Mouse (Mus musculus) adrenal gland, postnatal 36 days (tissue): ENCODE data around the gene Scg3. TPM values are rescaled to one million over a fixed set of nuclear protein-coding genes. Genes with fewer than 3 reads are reported as not detected.
A peak's percentile ranks its signal among the peaks of the same experiment; 100 is the strongest.

Experiments used
- DNase-seq, 2 experiments: peaks; one replicate each; pipeline ENCODE4 v3.0.0; 2021; ENCODE audit warnings: mixed read lengths in 1 of 2
- long read RNA-seq, 2 experiments: library from polyadenylated mRNA; stranded (forward); transcript quantifications; one replicate each; pipeline ENCODE4 v2.0.0; 2021; ENCODE audit warnings: borderline sequencing depth in 2 of 2
- total RNA-seq, 2 experiments: library from RNA; stranded (reverse); gene quantifications; 2 replicates each; pipeline ENCODE4 v1.2.3; 2021

Gene Scg3
- total RNA-seq = 10 to 100 TPM; 19.9 to 20.2 TPM
- long read RNA-seq, experiment 1, transcript Scg3-201 (12 exons, 2,384 nt) = major isoform, 7 of 14 reads
- long read RNA-seq, experiment 1, transcript Scg3-202 (12 exons, 2,152 nt) = minor isoform, 5 of 14 reads
- long read RNA-seq, experiment 1, partial matches to known transcripts = 2 of 14 reads
- long read RNA-seq, experiment 1, other reads (novel, unspliced or antisense) = 0 of 14 reads
- long read RNA-seq, experiment 2, transcript Scg3-202 (12 exons, 2,152 nt) = major isoform, 5 of 9 reads
- long read RNA-seq, experiment 2, partial matches to known transcripts = 0 of 9 reads
- long read RNA-seq, experiment 2, other reads (novel, unspliced or antisense) = 2 of 9 reads

- peak; percentile 63 to 77 for DNase-seq
Measured at GRCm38 (mm10) chr9:75683426-75684191, at the start of gene Scg3. Gene Scg3 (minus strand): TSS chr9:75684056.

DNA sequence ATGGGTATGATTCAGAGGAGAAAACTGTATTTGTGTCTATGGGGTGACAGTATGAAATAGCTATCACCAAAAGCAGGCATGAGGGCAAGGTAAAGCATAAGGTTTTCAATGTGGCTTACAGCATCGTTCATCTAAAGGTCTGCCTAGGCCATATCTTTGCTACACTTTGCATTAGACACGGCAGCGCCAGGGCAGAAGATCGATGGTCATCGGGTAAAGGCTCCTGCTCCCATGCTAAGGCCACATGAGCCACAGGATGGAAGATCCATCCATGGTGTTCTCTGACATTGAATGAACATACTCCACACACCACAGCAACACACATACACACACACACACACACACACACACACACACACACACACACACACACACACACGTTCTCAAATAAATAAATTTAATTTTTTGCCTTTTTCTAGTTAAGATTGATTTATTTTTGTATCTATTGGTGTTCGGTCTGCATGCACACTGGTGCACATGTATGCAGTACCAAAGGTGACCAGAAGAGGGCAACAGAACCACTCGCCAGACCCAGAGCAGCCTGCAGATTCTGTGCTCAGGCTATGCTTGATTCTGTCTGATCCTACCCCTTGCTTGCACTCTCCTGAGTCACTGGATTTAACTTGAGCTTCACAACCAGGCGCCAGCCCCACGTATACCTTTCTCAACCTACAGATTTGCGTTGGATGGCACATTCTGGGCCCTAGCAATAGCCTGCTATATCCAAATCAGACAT lies 36.3 kb upstream of the Scg3 start:
- peak; percentile 44 to 64 for DNase-seq

DNA sequence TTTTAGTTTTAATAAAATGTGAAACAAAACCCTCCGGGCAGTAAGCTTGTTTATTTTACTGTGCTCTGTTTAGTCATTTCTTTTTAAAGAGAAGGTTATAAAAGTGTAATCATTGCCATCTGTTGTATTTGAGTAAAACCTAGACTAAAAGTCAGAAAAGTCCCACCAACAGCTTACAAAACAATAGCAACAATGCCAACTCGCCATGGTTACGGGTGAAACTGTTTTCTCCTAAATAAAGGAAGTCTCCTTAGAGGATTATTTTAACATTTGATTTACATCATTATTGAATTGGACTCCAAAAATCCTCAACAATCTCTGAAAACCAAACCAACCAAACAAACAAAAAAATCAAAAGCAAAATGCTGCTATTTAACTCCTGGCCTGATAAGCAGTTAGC lies 35.6 kb upstream of the Scg3 start:
- no peak for DNase-seq

- DNase-seq = no peak
Measured at GRCm38 (mm10) chr9:75684772-75685171, 916 bp upstream of the Scg3 start.

- DNase-seq = no peak
Measured at GRCm38 (mm10) chr9:75684292-75684691, 436 bp upstream of the Scg3 start.

DNA sequence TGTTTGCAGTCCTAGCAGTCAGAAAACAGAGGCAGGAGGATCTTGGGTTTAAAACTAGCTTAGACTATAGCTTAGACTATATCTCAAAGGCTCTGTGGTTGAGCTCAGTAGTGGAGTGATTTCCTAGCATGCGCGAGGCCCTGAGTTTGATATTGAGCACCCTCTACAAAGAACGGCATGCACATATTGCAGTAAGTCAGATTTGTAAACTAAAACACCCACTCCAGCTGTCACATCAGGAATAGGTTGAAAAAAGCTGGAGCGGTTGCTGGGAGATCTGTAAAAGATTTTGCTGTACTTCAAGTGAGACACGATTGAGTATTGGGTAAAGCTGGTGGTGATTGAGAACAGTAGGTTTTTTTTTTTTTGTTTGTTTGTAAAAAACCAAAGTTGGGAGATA lies 3.2 kb downstream of the Scg3 start:
- no peak for DNase-seq

DNA sequence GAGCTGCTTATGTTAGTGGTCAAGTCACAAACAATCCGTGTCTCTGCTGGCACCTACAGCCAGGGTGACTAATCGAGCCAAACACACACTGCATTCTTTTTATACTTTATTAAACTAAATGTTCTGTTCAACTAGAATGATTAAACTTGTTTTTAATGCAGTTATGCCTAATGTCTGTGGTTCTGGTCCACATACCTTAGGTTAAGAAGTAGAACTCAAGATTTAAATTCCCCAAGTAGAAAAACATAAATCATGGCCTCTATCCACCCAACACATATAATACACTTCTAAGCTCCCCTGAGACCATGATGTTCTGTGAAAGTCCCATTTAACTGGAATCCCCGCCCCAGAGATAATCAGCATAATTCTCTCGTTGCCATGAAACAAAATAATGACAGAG lies 4.2 kb downstream of the Scg3 start:
- no peak for DNase-seq

GRCm38 (mm10) chr9:75678341-75678740 lies 5.5 kb downstream of the Scg3 start:
- DNase-seq = no peak

DNA sequence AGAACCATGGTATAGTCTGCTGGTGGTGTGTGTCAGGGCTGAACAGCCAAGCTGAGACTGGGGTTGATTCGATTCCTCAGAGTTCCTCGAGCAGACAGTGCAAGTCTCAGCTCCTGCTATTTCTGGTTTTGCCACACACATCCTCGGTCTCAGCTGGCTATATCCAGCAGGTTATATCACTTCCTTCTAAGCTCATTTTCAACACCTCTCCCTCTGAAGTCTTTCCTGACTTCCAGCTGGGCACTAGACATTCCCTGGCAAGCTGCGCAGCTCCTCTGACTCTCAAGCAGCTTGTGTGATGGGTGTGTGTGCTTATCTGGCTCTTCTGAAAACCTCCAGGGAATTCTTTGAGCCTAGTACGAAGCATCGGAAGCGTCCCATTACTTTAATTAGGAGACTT lies 7.6 kb downstream of the Scg3 start:
- no peak for DNase-seq

GRCm38 (mm10) chr9:75672769-75673168 lies 11.1 kb downstream of the Scg3 start:
- DNase-seq = no peak

- DNase-seq = peak; percentile 17 to 28
Measured at GRCm38 (mm10) chr9:75666612-75667011, 17.2 kb downstream of the Scg3 start.

DNA sequence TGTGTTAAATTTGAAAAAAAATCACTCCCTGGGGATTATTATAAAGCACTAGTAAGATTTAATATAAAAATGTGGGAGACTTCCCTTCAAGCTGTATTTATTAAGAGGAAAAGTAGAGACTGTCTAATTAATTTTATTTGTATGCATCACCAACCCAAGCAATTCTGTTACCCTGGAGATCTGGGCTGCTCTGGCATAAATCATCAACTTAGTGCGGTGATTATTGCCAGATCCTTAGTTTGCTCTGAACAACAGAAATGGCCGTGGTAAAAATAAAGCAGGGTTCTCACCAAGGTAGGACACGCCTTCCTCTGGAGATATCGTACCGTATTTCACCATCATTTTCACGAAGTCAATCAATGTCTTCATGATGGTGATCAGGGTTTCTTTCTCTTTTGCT lies 18.5 kb downstream of the Scg3 start:
- DNase-seq = no peak

GRCm38 (mm10) chr9:75660917-75661316 lies 22.9 kb downstream of the Scg3 start:
- DNase-seq = no peak

DNA sequence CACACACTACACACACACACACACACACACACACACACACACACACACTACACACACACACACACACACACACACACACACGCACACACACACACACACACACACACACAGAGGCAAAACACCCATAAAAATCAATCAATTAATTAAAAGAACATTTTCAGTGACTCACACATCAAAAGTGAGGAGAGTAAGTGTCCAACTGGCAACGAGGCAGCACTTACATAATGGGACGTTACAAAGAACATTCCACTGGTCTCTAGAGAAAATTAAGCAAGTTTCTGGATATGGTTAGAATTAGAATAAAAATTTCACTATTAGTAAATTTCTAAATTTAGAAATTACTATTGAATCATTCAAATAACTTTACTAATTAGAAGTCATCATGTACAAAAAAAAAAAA lies 27.4 kb downstream of the Scg3 start:
- DNase-seq = peak in 1 of 2 experiments; percentile 7

DNA sequence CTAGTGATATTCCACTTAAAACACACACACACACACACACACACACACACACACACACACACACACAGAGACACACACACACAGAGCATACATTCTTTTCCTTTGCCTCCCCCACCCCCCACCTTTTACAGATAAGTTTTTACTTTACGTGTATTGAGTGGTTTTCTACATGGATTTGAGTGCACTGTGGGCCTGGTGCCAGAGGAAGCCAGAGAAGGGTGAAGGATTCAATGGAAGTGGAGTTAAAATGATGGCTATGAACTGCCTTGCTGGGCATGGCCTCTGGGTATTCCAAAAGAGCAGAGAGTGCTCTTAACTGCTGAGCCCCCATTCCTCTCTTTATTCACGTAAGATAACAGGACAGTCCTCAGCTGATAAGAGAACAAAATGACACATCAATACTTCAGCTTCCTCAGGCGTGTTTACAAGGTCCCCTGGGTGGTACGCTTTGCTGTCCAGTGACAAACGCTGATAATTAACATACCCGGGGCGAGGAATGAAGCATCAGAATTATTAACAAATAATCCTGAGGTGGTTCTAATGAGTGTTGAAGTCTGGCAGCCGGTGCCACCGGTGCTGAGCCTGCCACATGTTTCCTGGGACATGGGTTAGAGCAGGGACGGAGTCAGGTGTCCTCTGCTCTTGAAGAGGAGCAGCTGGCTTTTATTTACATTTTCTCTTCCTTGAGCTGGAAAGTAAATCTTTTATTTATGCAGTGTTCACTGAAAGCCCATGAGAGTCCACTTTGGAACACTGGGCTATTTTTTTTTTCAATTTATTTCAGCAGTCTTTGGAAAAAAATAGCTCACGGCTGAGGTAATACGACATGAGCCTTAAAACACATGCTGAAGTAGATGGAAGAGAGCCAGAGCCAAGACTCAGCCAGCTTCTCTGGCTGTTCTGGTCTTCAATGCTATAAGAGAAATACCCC lies 29.6 kb downstream of the Scg3 start:
- peak in 1 of 2 experiments; percentile 17 for DNase-seq

DNA sequence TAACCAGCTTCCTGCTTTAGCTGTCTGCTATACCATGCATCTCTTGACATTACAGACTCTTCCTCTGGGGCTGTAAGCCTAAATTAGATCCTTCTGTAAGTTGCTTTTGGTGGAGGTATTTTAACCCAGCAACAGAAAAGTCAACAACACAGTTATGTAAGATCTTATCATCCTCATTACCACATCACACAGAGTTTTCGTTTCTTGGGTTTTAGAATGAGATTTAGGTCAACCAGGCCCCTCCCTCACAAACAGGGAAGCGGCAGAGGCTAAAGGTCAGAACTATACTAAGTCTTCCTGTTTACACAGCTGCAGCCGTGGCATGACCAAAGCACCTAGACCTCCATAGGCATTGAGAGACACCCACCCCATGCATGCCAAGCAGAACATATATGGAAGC lies 38.5 kb downstream of the Scg3 start:
- DNase-seq = no peak

DNA sequence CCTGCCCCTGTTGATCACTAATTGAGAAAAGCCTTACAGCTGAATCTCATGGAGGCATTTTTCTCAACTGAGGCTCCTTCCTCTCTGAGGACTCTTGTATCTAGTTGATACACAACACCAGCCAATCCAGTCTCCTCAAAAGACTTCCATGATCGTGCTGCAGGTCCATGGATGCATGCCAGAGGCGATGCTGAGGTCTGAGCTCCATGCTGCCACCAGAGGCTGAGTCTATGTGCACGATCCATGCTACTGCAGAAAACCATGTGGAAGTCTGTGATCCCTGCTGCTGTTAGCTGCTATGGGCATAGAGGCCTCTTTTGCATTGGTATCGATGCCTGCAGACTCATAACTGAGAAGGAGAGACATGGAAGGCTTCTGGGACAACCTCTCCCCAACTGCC lies 49.6 kb downstream of the Scg3 start:
- DNase-seq = no peak

DNA sequence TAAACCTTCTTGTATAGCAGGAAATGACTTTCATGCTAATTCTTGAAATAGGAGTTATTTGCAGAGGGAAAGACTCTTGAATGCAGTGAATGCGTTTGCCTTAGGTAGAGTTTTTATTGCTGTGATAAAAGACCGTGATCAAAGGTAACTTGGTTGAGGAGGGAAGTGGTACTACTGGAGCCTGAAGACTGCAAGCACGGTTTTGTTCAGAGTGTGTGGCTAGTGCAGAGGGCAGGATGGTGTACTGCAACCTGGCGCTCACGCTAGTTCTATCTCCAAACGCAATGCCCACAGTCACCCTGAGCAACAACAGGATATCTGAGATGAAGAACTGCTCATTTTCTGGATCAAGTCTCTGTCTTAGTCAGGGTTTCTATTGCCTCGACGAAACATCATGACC lies 50.3 kb downstream of the Scg3 start:
- no peak for DNase-seq

- peak; percentile 11 to 35 for DNase-seq
Measured at GRCm38 (mm10) chr9:75632902-75633301, 51.0 kb downstream of the Scg3 start.

DNA sequence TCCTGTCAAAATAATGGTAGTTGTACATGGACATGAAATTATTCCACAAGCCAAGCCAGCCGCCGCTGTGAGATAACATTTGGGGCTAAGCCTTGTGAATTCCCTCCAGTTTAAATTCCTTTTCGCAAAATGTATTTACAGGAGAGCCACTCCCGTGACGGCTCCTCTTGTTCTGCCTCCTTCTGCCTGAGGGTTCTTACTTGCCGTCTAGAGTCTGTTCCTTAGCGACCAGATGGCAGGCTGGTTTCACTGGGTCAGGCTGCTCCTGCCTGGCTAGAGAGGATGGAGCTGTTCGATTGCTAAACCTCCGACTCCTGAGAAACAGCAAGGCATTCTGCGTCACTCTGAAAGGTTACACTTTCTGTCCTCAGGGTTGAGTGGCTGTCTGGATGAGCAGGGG lies 51.7 kb downstream of the Scg3 start:
- no peak for DNase-seq

DNA sequence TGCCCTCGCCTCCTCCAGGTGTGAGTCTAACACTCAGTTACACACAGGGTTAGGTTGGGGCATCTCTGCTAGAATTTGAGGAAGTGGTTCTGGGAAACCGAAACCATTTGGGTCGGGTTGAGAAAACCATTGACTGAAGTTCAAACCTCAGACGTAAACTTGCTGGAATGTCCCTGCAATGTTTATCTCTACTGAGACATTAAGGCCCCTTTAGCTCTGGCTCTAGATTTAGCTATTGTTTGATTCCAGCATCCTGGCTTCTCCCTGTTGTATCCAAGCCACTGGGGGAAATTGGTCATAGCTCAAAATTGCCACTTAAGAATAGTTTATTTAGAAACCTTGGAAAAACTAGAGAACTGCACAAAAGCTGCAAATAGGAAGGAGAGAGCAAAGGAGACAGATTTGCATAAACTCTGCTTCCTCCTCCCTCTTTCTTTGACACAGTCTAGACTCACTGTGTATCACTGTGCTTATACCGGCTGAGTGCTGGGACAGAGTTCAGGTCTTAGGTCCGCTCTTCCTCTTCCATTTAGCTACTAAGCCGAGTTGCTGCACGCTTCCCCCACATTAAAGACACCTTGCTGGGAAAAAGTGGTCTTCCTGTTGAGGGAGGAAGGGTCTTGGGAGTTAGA lies 52.9 kb downstream of the Scg3 start:
- DNase-seq = no peak

GRCm38 (mm10) chr9:75626308-75626604 lies 57.6 kb downstream of the Scg3 start:
- DNase-seq = no peak
